Mouse (Mus musculus) forebrain, embryonic 13.5 days (tissue): ENCODE measurements around the gene Evpl. TPM values are rescaled to one million over a fixed set of nuclear protein-coding genes. Genes with fewer than 3 reads are reported as not detected.
"Not testable (repeated sequence)": the region's sequence is repeated elsewhere in the genome, so short reads cannot be mapped to it uniquely, and the experiment has no call there.

Experiments
- ATAC-seq: fragments of 200-750 bp; cut with Nextera tagmentation; 2 replicates; pipeline ENCODE4 v1.8.0; 2017
- H3K27ac ChIP-seq: fragments of 300-500 bp; sonication (generic); 2 replicates; pipeline ENCODE4 v1.5.1; 2015; ENCODE audit warnings: inconsistent platforms, mild to moderate bottlenecking, moderate library complexity
- H3K27me3 ChIP-seq: fragments of 300-500 bp; sonication (generic); 2 replicates; pipeline ENCODE4 v1.6.1; 2015; ENCODE audit warnings: mild to moderate bottlenecking, inconsistent platforms
- H3K36me3 ChIP-seq: fragments of 300-500 bp; sonication (generic); 2 replicates; pipeline ENCODE4 v1.6.1; 2015; ENCODE audit warnings: mild to moderate bottlenecking, inconsistent platforms; ENCODE audit not compliant: poor library complexity, severe bottlenecking
- H3K4me1 ChIP-seq: fragments of 300-500 bp; sonication (generic); 2 replicates; pipeline ENCODE4 v1.6.1; 2015; ENCODE audit warnings: inconsistent platforms
- H3K4me2 ChIP-seq: fragments of 300-500 bp; sonication (generic); 2 replicates; pipeline ENCODE4 v1.6.1; 2015; ENCODE audit warnings: inconsistent platforms, mild to moderate bottlenecking, moderate library complexity
- H3K4me3 ChIP-seq: fragments of 300-500 bp; sonication (generic); 2 replicates; pipeline ENCODE4 v1.5.1; 2015; ENCODE audit warnings: mild to moderate bottlenecking, inconsistent platforms
- H3K9ac ChIP-seq: fragments of 300-500 bp; sonication (generic); 2 replicates; pipeline ENCODE4 v1.6.1; 2015; ENCODE audit warnings: mild to moderate bottlenecking, inconsistent platforms
- H3K9me3 ChIP-seq: fragments of 300-500 bp; sonication (generic); replicated peaks from 2 replicates; pipeline ENCODE4 v1.6.1; 2016; ENCODE audit warnings: inconsistent platforms
- WGBS: fragments of 180-500 bp; shearing (Covaris S2); methylation state at CpG from one replicate; pipeline ENCODE4 v1.1.7; 2015; 5-methylcytosine and 5-hydroxymethylcytosine counted together
- polyA plus RNA-seq: library from polyadenylated mRNA; unstranded; fragments of >200 nt; fragmentation: Nextera tagmentation; extraction: Ambion mirVana; gene quantifications from 2 replicates; pipeline ENCODE4 v1.2.1, GENCODE M21; 2015

Evpl gene
- 0.12 and 0.14 TPM in 2 replicates for polyA plus RNA-seq

DNA sequence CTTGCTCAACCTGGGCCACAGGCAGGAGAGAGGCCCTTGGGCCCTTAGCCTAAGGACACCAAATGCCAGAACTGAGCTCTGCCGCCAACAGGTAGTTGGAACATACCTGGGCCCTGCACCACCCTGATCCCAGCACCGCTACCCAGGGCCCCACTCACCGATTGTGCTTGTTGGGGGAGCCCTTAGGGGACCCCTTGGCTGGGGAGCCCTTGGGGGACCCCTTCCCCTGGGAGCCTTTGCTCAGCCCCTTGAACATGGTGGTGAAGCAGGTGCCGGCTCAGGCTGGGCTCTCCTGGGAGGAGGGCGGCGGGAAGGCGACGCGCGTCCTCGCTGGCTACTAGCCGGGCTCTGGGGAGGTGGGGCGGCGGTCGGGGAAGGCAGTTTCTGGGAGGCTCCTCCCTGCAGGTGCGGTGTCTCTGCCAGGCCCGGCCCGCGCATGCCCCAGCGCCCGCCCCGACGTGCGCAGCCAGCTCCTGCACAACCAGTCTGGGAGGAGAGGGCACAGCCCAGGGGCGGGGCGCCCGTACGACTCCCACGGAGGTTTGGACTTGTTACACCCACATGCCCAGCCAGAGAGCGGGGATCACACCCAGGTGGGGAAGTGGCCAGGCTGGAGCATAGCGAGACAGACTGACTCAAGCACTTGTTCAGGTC lies at the start of gene Evpl:
Gene Evpl, minus strand, starts transcription at position 336 of the 654 bp plus-strand sequence.
- WGBS = 11% methylated on average over 31 of the region's 31 CpGs
- no peak within 1 kb of the TSS for H3K27ac ChIP-seq
- peaks cover 43% of the 10 kb centered on the region for H3K27me3 ChIP-seq
- H3K4me1 ChIP-seq = 0 out of 2 replicates have a peak, but pooled peaks cover 3% of the 10 kb centered on the region
- peak within 1 kb of the TSS; percentile 4; the same call in 1 of the 2 replicates for H3K4me3 ChIP-seq
- no peak within 1 kb of the TSS for H3K9ac ChIP-seq
- ATAC-seq = no peak
- H3K36me3 ChIP-seq = peaks cover 5% of the 10 kb centered on the region
- peak within 1 kb of the TSS; percentile 7; the same call in 1 of the 2 replicates for H3K4me2 ChIP-seq
- H3K9me3 ChIP-seq = no peaks in the 10 kb centered on the region

DNA sequence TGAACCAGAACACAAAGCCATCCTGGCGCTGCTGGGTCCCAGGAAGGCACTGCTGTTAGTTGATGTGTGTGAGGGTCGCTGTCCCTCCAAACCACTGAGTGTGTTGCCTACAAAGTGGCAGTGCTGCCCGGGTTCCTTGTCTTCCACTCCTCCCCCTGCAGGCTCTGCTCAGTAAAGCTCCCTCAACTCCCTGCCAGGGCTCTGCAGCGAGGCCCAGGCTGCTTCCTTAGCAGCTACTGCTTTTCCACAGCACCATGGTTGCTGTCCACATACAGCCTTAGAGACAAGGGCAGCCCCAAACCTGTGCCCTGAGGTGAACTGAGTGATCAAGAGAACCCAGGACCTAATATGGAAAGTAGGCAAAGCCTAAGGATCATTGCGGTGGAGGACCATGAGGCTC lies 49.5 kb upstream of the Evpl start:
- ATAC-seq = no peak
- H3K4me3 ChIP-seq = no peak overlapping the region
- 74% methylated on average over 5 of the region's 5 CpGs for WGBS
- no peak overlapping the region for H3K4me2 ChIP-seq
- H3K9ac ChIP-seq = 0 out of 2 replicates have a peak overlapping the region, but pooled peaks have one; percentile 16
- H3K4me1 ChIP-seq = 0 out of 2 replicates have a peak, but pooled peaks cover 10% of the 10 kb centered on the region
- H3K9me3 ChIP-seq = no peaks in the 10 kb centered on the region
- peaks cover 36% of the 10 kb centered on the region for H3K27me3 ChIP-seq
- no peak overlapping the region; the same call in 1 of the 2 replicates for H3K27ac ChIP-seq
- peaks cover 53% of the 10 kb centered on the region for H3K36me3 ChIP-seq

DNA sequence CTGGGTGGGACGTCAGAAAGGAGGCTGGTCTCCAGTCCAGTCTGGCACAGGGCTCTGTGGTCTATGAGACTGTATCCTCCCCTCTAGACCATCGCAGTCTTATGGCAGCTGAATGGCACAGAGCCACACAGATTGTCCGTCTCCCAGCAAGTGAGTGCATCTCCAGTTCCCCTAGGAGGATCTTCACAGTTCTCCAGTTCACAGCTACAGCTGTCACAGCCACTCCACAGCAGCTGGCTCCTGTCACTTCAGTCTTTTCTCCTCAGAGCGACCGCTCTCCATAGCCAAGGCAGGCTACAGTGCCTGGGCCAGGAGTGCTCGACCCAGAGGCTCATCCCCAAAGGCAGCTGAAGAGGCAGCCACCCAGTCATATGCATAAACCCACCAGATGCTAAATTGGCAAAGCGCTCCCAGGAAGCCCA lies 47.9 kb upstream of the Evpl start:
- Histone ChIP-seq H3K4me1 (peaks cover 18% of the 10 kb centered on the region), H3K27ac (no peak overlapping the region), H3K9me3 (no peaks in the 10 kb centered on the region), H3K36me3 (peaks cover 38% of the 10 kb centered on the region), H3K9ac (no peak overlapping the region), H3K4me2 (no peak overlapping the region), H3K27me3 (peaks cover 51% of the 10 kb centered on the region), H3K4me3 (no peak overlapping the region)
- 75% methylated on average over 7 of the region's 7 CpGs for WGBS
- ATAC-seq = no peak

DNA sequence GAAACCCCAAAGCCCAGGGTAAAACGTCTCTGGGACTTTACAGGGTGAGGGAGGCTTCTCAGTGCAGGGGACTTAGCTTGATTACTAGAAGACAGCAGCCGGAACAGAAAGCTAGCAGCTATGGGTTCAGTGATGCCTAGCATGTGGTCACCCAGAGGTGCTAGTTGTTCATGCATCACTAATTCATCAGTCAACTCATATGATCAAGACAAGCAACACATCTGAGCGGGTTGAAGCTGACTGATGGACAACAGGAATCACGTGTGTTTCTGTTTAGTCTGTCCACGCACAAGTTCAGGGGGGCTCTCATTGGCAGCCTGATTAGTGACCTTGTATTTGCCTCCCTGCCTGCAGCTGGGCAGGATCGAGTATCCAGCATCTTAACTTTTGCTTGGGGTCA lies 46.1 kb upstream of the Evpl start:
- Histone ChIP-seq H3K9me3 (no peaks in the 10 kb centered on the region), H3K36me3 (peaks cover 20% of the 10 kb centered on the region), H3K4me1 (peaks cover 18% of the 10 kb centered on the region), H3K27ac (no peak overlapping the region), H3K4me3 (no peak overlapping the region), H3K4me2 (no peak overlapping the region), H3K27me3 (peaks cover 64% of the 10 kb centered on the region), H3K9ac (no peak overlapping the region)
- ATAC-seq = no peak
- 69% methylated on average over 6 of the region's 6 CpGs for WGBS

DNA sequence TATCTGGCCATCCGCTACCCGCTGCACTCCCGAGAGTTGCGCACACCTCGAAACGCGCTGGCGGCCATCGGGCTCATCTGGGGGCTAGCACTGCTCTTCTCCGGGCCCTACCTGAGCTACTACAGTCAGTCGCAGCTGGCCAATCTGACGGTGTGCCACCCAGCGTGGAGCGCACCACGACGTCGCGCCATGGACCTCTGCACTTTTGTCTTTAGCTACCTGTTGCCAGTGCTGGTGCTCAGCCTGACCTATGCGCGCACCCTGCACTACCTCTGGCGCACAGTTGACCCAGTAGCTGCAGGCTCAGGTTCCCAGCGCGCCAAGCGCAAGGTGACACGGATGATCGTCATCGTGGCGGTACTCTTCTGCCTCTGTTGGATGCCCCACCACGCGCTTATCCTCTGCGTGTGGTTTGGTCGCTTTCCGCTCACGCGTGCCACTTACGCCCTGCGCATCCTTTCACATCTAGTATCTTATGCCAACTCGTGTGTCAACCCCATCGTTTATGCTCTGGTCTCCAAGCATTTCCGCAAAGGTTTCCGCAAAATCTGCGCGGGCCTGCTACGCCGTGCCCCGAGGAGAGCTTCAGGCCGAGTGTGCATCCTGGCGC lies 45.1 kb upstream of the Evpl start:
- H3K4me1 ChIP-seq = peaks cover 18% of the 10 kb centered on the region
- WGBS = 9% methylated on average over 48 of the region's 48 CpGs

GRCm38 (mm10) chr11:116282089-116282488 lies 44.2 kb upstream of the Evpl start:
- Histone ChIP-seq H3K4me3 (0 out of 2 replicates have a peak overlapping the region, but pooled peaks have one; percentile 26), H3K4me2 (no peak overlapping the region), H3K9me3 (no peaks in the 10 kb centered on the region), H3K27ac (no peak overlapping the region), H3K36me3 (0 out of 2 replicates have a peak, but pooled peaks cover under 1% of the 10 kb centered on the region), H3K4me1 (peaks cover 18% of the 10 kb centered on the region), H3K9ac (no peak overlapping the region), H3K27me3 (peaks cover 67% of the 10 kb centered on the region)
- 1% methylated on average over 11 of the region's 11 CpGs for WGBS
- ATAC-seq = no peak

More for the DNA sequence above, 45.1 kb upstream of the Evpl start:
- no peak; the same call in 1 of the 2 replicates for ATAC-seq
- Histone ChIP-seq H3K27ac (no peak overlapping the region), H3K9me3 (no peaks in the 10 kb centered on the region), H3K4me3 (peak overlapping the region; percentile 2; the same call in 1 of the 2 replicates), H3K9ac (no peak overlapping the region), H3K36me3 (peaks cover 10% of the 10 kb centered on the region), H3K27me3 (peaks cover 64% of the 10 kb centered on the region), H3K4me2 (no peak overlapping the region)

DNA sequence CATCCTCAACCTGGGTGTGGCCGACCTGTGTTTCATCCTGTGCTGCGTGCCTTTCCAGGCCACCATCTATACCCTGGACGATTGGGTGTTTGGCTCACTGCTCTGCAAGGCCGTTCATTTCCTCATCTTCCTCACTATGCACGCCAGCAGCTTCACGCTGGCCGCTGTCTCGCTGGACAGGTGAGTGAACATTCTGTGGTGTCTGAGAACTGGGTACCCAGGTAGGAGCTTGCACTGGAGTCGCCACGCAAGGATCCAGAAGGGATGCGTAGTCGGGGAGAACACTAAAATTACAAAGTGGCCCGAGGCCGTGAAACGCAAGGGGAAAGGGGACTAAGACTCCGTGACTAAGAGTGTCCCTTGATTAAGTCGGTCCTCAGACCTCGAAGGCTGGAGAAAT lies 43.8 kb upstream of the Evpl start:
- H3K4me3 ChIP-seq = peak overlapping the region; percentile 26
- WGBS = 3% methylated on average over 18 of the region's 18 CpGs
- H3K27me3 ChIP-seq = peaks cover 67% of the 10 kb centered on the region
- H3K36me3 ChIP-seq = no peaks in the 10 kb centered on the region
- peak overlapping the region; percentile 45 for H3K9ac ChIP-seq
- H3K9me3 ChIP-seq = no peaks in the 10 kb centered on the region
- no peak overlapping the region for H3K27ac ChIP-seq
- H3K4me2 ChIP-seq = peak overlapping the region; percentile 51
- H3K4me1 ChIP-seq = peaks cover 18% of the 10 kb centered on the region
- ATAC-seq = no peak

- H3K4me1 ChIP-seq = peaks cover 17% of the 10 kb centered on the region
- ATAC-seq = no peak
- H3K9ac ChIP-seq = peak within 1 kb of the TSS; percentile 45
- H3K27me3 ChIP-seq = peaks cover 67% of the 10 kb centered on the region
- WGBS = 5% methylated on average over 47 of the region's 48 CpGs
- no peaks in the 10 kb centered on the region for H3K36me3 ChIP-seq
- H3K4me2 ChIP-seq = peak within 1 kb of the TSS; percentile 51
- H3K9me3 ChIP-seq = no peaks in the 10 kb centered on the region
- no peak within 1 kb of the TSS for H3K27ac ChIP-seq
- H3K4me3 ChIP-seq = peak within 1 kb of the TSS; percentile 26
These were observed 43.1 kb upstream of the Evpl start, which contains the start of gene Galr2 for GRCm38 (mm10) chr11:116280751-116281663. Gene Galr2, plus strand, starts transcription at chr11:116280939.

DNA sequence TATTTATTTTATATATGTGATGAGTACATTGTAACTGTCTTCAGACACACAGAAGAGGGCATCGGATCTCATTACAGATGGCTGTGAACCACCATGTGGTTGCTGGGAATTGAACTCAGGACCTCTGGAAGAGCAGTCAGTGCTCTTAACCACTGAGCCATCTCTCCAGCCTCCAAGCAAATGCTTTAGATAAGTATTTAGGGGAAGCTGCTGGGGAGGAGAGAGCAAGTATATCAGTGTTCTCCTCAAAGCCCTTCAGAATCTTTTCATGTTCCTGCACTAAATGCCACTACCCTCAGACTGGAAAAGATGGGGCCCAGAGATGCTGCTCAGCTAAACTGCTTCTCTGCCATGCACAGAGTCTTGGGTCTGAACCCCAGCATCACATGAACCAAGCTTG lies 39.3 kb upstream of the Evpl start:
- not testable (repeated sequence) for H3K9ac ChIP-seq, H3K27ac ChIP-seq, H3K9me3 ChIP-seq, ATAC-seq, H3K4me3 ChIP-seq, H3K4me2 ChIP-seq, H3K36me3 ChIP-seq
- Histone ChIP-seq H3K27me3 (peaks cover 29% of the 10 kb centered on the region), H3K4me1 (peaks cover 28% of the 10 kb centered on the region)
- WGBS = 91% methylated on average over 1 of the region's 1 CpGs

DNA sequence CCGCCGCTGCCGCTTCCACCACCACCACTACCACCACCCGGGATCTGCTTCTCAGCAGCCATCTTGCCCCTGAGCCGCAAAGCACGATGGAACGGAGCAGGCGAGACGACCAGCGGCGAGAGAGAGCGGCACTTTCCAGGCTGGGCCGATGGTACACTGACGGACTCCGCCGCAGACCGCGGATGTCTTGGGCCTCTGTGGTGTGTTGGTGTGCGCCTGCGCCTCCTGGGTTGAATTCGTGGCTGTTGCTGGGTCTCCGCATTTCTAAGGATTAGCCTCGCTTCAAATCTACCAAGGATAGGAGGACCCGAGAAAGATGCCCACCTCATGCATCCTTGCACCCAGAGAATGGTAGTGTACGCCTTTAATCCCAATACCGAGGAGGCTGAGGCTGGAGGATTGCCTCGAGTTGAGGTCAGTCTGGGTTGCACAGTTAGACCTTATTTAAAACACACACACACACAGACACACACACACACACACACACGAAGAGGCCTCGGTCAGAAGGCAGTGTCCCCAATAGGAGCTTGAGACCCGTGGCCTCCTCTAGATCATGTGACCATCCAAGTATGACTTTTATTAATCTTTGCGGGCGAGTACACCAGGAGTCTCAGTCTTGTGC lies 36.3 kb upstream of the Evpl start, which contains the start of gene Srp68:
Gene Srp68, minus strand, starts transcription at position 173 of the 622 bp plus-strand sequence.
- ATAC-seq = peak; percentile 99

DNA sequence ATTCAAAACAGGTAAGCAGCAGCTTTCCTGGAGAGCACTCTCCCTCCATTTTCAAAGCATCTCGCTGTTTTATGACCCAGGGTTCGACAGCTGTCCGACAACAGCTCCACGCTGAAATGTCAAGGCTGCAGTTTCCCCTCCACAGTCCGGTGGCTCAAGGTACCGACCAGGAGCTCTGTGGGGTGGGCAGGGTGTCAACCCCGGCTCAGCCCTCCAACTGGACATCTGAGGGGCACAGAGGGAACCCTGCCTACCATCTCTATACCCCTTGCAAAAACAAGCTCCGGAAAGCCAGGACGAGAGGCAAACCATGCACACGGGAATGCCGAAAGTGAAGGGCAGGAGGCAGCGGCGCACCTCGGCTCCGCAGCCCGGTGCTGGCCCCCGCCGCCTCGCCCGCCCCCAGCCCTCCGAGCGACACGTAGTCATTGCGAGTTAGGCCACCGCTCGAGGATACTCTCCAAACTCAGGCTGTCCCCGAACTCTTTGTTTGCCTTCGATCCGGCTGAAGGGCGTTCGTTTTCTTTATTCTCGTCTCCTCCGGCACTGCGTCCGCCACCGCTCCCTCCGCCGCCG lies 35.7 kb upstream of the Evpl start:
- H3K36me3 ChIP-seq = peaks cover 30% of the 10 kb centered on the region
- 0 out of 2 replicates have a peak, but pooled peaks cover 3% of the 10 kb centered on the region for H3K27me3 ChIP-seq
- WGBS = under 1% methylated on average over 39 of the region's 39 CpGs
- H3K4me2 ChIP-seq = peak overlapping the region; percentile 94
- H3K4me3 ChIP-seq = peak overlapping the region; percentile 91
- H3K27ac ChIP-seq = peak overlapping the region; percentile 91
- peaks cover 39% of the 10 kb centered on the region for H3K4me1 ChIP-seq
- H3K9ac ChIP-seq = peak overlapping the region; percentile 92
- H3K9me3 ChIP-seq = no peaks in the 10 kb centered on the region
- ATAC-seq = peak; percentile 51

More for the DNA sequence above, 36.3 kb upstream of the Evpl start, which contains the start of gene Srp68:
- H3K36me3 ChIP-seq = peaks cover 30% of the 10 kb centered on the region
- H3K27me3 ChIP-seq = 0 out of 2 replicates have a peak, but pooled peaks cover 3% of the 10 kb centered on the region
- H3K27ac ChIP-seq = peak within 1 kb of the TSS; percentile 91
- H3K9me3 ChIP-seq = no peaks in the 10 kb centered on the region
- H3K4me3 ChIP-seq = peak within 1 kb of the TSS; percentile 91
- WGBS = 3% methylated on average over 32 of the region's 32 CpGs
- peak within 1 kb of the TSS; percentile 92 for H3K9ac ChIP-seq
- H3K4me2 ChIP-seq = peak within 1 kb of the TSS; percentile 94
- H3K4me1 ChIP-seq = peaks cover 39% of the 10 kb centered on the region
